Mouse (Mus musculus) embryonic facial prominence, embryonic 11.5 days (tissue): Measurements from ENCODE around the gene Sept5. TPM values are rescaled to one million over a fixed set of nuclear protein-coding genes. Genes with fewer than 3 reads are reported as not detected.
A peak's percentile ranks its signal among the peaks of the same experiment; 100 is the strongest.

Source experiments
- ATAC-seq: fragments of 200-750 bp; cut with Nextera tagmentation; replicated peaks from 2 replicates; pipeline ENCODE4 v1.8.0; 2017; ENCODE audit warnings: low read depth; ENCODE audit not compliant: insufficient number of reproducible peaks, low FRiP score, low TSS enrichment
- DNase-seq: peaks from one replicate; pipeline ENCODE4 v3.0.0-alpha.2; 2015; ENCODE audit warnings: low spot score
- H3K27ac ChIP-seq: fragments of 300-500 bp; sonication (generic); replicated peaks from 2 replicates; pipeline ENCODE4 v1.5.1; 2014; ENCODE audit warnings: mild to moderate bottlenecking, low read depth, low read length, control low read depth
- H3K27me3 ChIP-seq: fragments of 300-500 bp; sonication (generic); 2 replicates; pipeline ENCODE4 v1.6.1; 2014; ENCODE audit warnings: mild to moderate bottlenecking, low read length, moderate library complexity, mixed read lengths; ENCODE audit not compliant: control insufficient read depth, insufficient read depth
- H3K36me3 ChIP-seq: fragments of 300-500 bp; sonication (generic); replicated peaks from 2 replicates; pipeline ENCODE4 v1.6.1; 2014; ENCODE audit warnings: low read depth, mild to moderate bottlenecking, low read length, moderate library complexity, mixed read lengths; ENCODE audit not compliant: control insufficient read depth, insufficient read depth
- H3K4me1 ChIP-seq: fragments of 300-500 bp; sonication (generic); 2 replicates; pipeline ENCODE4 v1.6.1; 2014; ENCODE audit warnings: low read length, mixed read lengths; ENCODE audit not compliant: control insufficient read depth, insufficient read depth
- H3K4me2 ChIP-seq: fragments of 300-500 bp; sonication (generic); 2 replicates; pipeline ENCODE4 v1.6.1; 2014; ENCODE audit warnings: low read depth, mild to moderate bottlenecking, control low read depth, low read length, moderate library complexity
- H3K4me3 ChIP-seq: fragments of 300-500 bp; sonication (generic); 2 replicates; pipeline ENCODE4 v1.5.1; 2014; ENCODE audit warnings: low read depth, low read length, control low read depth
- H3K9ac ChIP-seq: fragments of 300-500 bp; sonication (generic); replicated peaks from 2 replicates; pipeline ENCODE4 v1.6.1; 2014; ENCODE audit warnings: mild to moderate bottlenecking, control low read depth, low read length
- H3K9me3 ChIP-seq: fragments of 300-500 bp; sonication (generic); replicated peaks from 2 replicates; pipeline ENCODE4 v1.6.1; 2016; ENCODE audit warnings: mild to moderate bottlenecking, low read length, inconsistent platforms, mixed read lengths; ENCODE audit not compliant: control insufficient read depth
- WGBS: fragments of 180-500 bp; shearing (Covaris S2); extraction: QIAGEN DNeasy Blood & Tissue Kit; methylation state at CpG from one replicate; pipeline ENCODE4 v1.1.7; 2014; 5-methylcytosine and 5-hydroxymethylcytosine counted together
- polyA plus RNA-seq: library from polyadenylated mRNA; unstranded; fragments of >200 nt; fragmentation: Nextera tagmentation; extraction: Ambion mirVana; gene quantifications from 2 replicates; pipeline ENCODE4 v1.2.1, GENCODE M21; 2014

The Sept5 gene
- polyA plus RNA-seq, 1 experiment from 2014 or later: 33.7 TPM

GRCm38 (mm10) chr16:18618297-18618696, 11.5 kb downstream of the Sept5 start:
- peaks cover 59% of the 10 kb centered on the region for H3K27me3 ChIP-seq
- no peak overlapping the region for H3K4me3 ChIP-seq
- no peak for DNase-seq
- no peak overlapping the region for H3K4me2 ChIP-seq
- no peaks in the 10 kb centered on the region for H3K9me3 ChIP-seq
- no peak overlapping the region for H3K27ac ChIP-seq
- H3K4me1 ChIP-seq: peaks cover 7% of the 10 kb centered on the region
- WGBS: 51% methylated on average over 2 of the region's 2 CpGs
- no peak overlapping the region for H3K9ac ChIP-seq
- H3K36me3 ChIP-seq: peaks cover 4% of the 10 kb centered on the region
- ATAC-seq: no peak

GRCm38 (mm10) chr16:18617370-18618065, 12.2 kb downstream of the Sept5 start:
- Histone ChIP-seq H3K4me3 (no peak overlapping the region), H3K36me3 (no peaks in the 10 kb centered on the region), H3K4me2 (peak overlapping the region; percentile 48), H3K4me1 (peaks cover 8% of the 10 kb centered on the region), H3K9me3 (no peaks in the 10 kb centered on the region), H3K27ac (no peak overlapping the region), H3K27me3 (peaks cover 51% of the 10 kb centered on the region), H3K9ac (no peak overlapping the region; the same call in 1 of the 2 replicates)
- 2% methylated on average over 26 of the region's 27 CpGs for WGBS
- ATAC-seq (no peak), DNase-seq (peak; percentile 91)

GRCm38 (mm10) chr16:18613301-18613700, 16.5 kb downstream of the Sept5 start:
- Histone ChIP-seq H3K36me3 (no peaks in the 10 kb centered on the region), H3K9me3 (no peaks in the 10 kb centered on the region), H3K4me3 (no peak overlapping the region), H3K27me3 (peaks cover 9% of the 10 kb centered on the region), H3K4me1 (peaks cover 13% of the 10 kb centered on the region), H3K4me2 (no peak overlapping the region), H3K27ac (no peak overlapping the region), H3K9ac (no peak overlapping the region)
- ATAC-seq (no peak), DNase-seq (no peak)
- 90% methylated on average over 3 of the region's 3 CpGs for WGBS

- no peaks in the 10 kb centered on the region for H3K36me3 ChIP-seq
- H3K27me3 ChIP-seq: 0 out of 2 replicates have a peak, but pooled peaks cover 3% of the 10 kb centered on the region
- DNase-seq: no peak
- no peak overlapping the region for H3K4me3 ChIP-seq
- 35% methylated on average over 13 of the region's 13 CpGs for WGBS
- no peak for ATAC-seq
- no peak overlapping the region for H3K9ac ChIP-seq
- H3K4me1 ChIP-seq: peaks cover 13% of the 10 kb centered on the region
- H3K4me2 ChIP-seq: no peak overlapping the region
- H3K27ac ChIP-seq: no peak overlapping the region
- no peaks in the 10 kb centered on the region for H3K9me3 ChIP-seq
Observed at GRCm38 (mm10) chr16:18611752-18612151, 18.0 kb downstream of the Sept5 start.

GRCm38 (mm10) chr16:18609099-18609498, 20.7 kb downstream of the Sept5 start:
- no peaks in the 10 kb centered on the region for H3K27me3 ChIP-seq
- no peak overlapping the region for H3K4me2 ChIP-seq
- H3K27ac ChIP-seq: no peak overlapping the region
- H3K4me3 ChIP-seq: no peak overlapping the region
- no peak overlapping the region for H3K9ac ChIP-seq
- no peaks in the 10 kb centered on the region for H3K9me3 ChIP-seq
- no peaks in the 10 kb centered on the region for H3K36me3 ChIP-seq
- ATAC-seq (no peak), DNase-seq (no peak)
- peaks cover 13% of the 10 kb centered on the region for H3K4me1 ChIP-seq
- 74% methylated on average over 2 of the region's 2 CpGs for WGBS

- 4% methylated on average over 11 of the region's 11 CpGs for WGBS
Observed at GRCm38 (mm10) chr16:18608226-18608625, 21.5 kb downstream of the Sept5 start.

GRCm38 (mm10) chr16:18605705-18606104, 24.0 kb downstream of the Sept5 start:
- DNase-seq: no peak
- no peak overlapping the region for H3K27ac ChIP-seq
- 76% methylated on average over 5 of the region's 5 CpGs for WGBS
- H3K9me3 ChIP-seq: no peaks in the 10 kb centered on the region
- no peaks in the 10 kb centered on the region; the same call in 1 of the 2 replicates for H3K4me1 ChIP-seq
- H3K4me2 ChIP-seq: no peak overlapping the region
- no peak overlapping the region for H3K4me3 ChIP-seq
- H3K27me3 ChIP-seq: no peaks in the 10 kb centered on the region
- H3K36me3 ChIP-seq: no peaks in the 10 kb centered on the region
- no peak overlapping the region for H3K9ac ChIP-seq
- no peak for ATAC-seq

More at GRCm38 (mm10) chr16:18608226-18608625, 21.5 kb downstream of the Sept5 start:
- DNase-seq: peak; percentile 70
- Histone ChIP-seq H3K27me3 (no peaks in the 10 kb centered on the region), H3K4me2 (peak overlapping the region; percentile 17), H3K4me3 (no peak overlapping the region), H3K9me3 (no peaks in the 10 kb centered on the region), H3K27ac (no peak overlapping the region), H3K9ac (no peak overlapping the region), H3K4me1 (peaks cover 13% of the 10 kb centered on the region), H3K36me3 (no peaks in the 10 kb centered on the region)
- no peak for ATAC-seq

GRCm38 (mm10) chr16:18604267-18604701, 25.5 kb downstream of the Sept5 start:
- Histone ChIP-seq H3K4me3 (no peak overlapping the region), H3K36me3 (no peaks in the 10 kb centered on the region), H3K4me1 (no peaks in the 10 kb centered on the region; the same call in 1 of the 2 replicates), H3K27ac (no peak overlapping the region), H3K9me3 (no peaks in the 10 kb centered on the region), H3K9ac (no peak overlapping the region), H3K27me3 (no peaks in the 10 kb centered on the region), H3K4me2 (no peak overlapping the region)
- no peak for ATAC-seq
- 64% methylated on average over 8 of the region's 8 CpGs for WGBS
- no peak for DNase-seq
